Mouse (Mus musculus) intestine, embryonic 14.5 days (tissue): ENCODE measurements around the gene Commd7. TPM values are rescaled to one million over a fixed set of nuclear protein-coding genes. Genes with fewer than 3 reads are reported as not detected.

Experiments
- ATAC-seq: fragments of 200-750 bp; cut with Nextera tagmentation; replicated peaks from 2 replicates; pipeline ENCODE4 v1.8.0; 2017; ENCODE audit warnings: low read depth, moderate number of reproducible peaks, moderate TSS enrichment, moderate library complexity; ENCODE audit not compliant: low FRiP score, low TSS enrichment
- DNase-seq: peaks from one replicate; pipeline ENCODE4 v3.0.0-alpha.2; 2018; ENCODE audit warnings: low spot score
- H3K27ac ChIP-seq: fragments of 300-500 bp; sonication (generic); 2 replicates; pipeline ENCODE4 v1.5.1; 2014; ENCODE audit warnings: low read depth, mild to moderate bottlenecking, control low read depth
- H3K27me3 ChIP-seq: fragments of 300-500 bp; sonication (generic); replicated peaks from 2 replicates; pipeline ENCODE4 v1.6.1; 2014; ENCODE audit warnings: low read length, control low read depth; ENCODE audit not compliant: control insufficient read depth, insufficient read depth
- H3K36me3 ChIP-seq: fragments of 300-500 bp; sonication (generic); 2 replicates; pipeline ENCODE4 v1.6.1; 2014; ENCODE audit warnings: low read length, control low read depth; ENCODE audit not compliant: control insufficient read depth, insufficient read depth
- H3K4me1 ChIP-seq: fragments of 300-500 bp; sonication (generic); replicated peaks from 2 replicates; pipeline ENCODE4 v1.6.1; 2014; ENCODE audit warnings: low read length, control low read depth, mixed read lengths; ENCODE audit not compliant: control insufficient read depth, insufficient read depth
- H3K4me2 ChIP-seq: fragments of 300-500 bp; sonication (generic); 2 replicates; pipeline ENCODE4 v1.6.1; 2014; ENCODE audit warnings: low read length
- H3K4me3 ChIP-seq: fragments of 300-500 bp; sonication (generic); 2 replicates; pipeline ENCODE4 v1.5.1; 2014; ENCODE audit warnings: low read depth, low read length, control low read depth, mixed read lengths
- H3K9ac ChIP-seq: fragments of 300-500 bp; sonication (generic); 2 replicates; pipeline ENCODE4 v1.6.1; 2014; ENCODE audit warnings: mild to moderate bottlenecking, low read length
- H3K9me3 ChIP-seq: fragments of 300-500 bp; sonication (generic); 2 replicates; pipeline ENCODE4 v1.6.1; 2016; ENCODE audit warnings: low read length, control low read depth; ENCODE audit not compliant: control insufficient read depth
- WGBS: fragments of 180-500 bp; shearing (Covaris S2); extraction: QIAGEN DNeasy Blood & Tissue Kit; methylation state at CpG from one replicate; pipeline ENCODE4 v1.1.7; 2014; 5-methylcytosine and 5-hydroxymethylcytosine counted together
- polyA plus RNA-seq: library from polyadenylated mRNA; unstranded; fragments of >200 nt; fragmentation: Nextera tagmentation; extraction: Ambion mirVana; gene quantifications from 2 replicates; pipeline ENCODE4 v1.2.1, GENCODE M21; 2014

The Commd7 gene
- polyA plus RNA-seq, 1 experiment from 2014 or later = 67.0 TPM

GRCm38 (mm10) chr2:153586515-153587174 lies 45.9 kb downstream of the Commd7 start:
- no peaks in the 10 kb centered on the region for H3K36me3 ChIP-seq
- no peaks in the 10 kb centered on the region for H3K27me3 ChIP-seq
- no peak overlapping the region for H3K4me3 ChIP-seq
- peak overlapping the region; percentile 45 for H3K4me2 ChIP-seq
- DNase-seq (peak; percentile 97), ATAC-seq (peak; percentile 72)
- 0 out of 2 replicates have a peak overlapping the region, but pooled peaks have one; percentile 22 for H3K9ac ChIP-seq
- no peak overlapping the region for H3K27ac ChIP-seq
- H3K9me3 ChIP-seq = no peaks in the 10 kb centered on the region
- 11% methylated on average over 15 of the region's 15 CpGs for WGBS
- H3K4me1 ChIP-seq = 0 out of 2 replicates have a peak, but pooled peaks cover 2% of the 10 kb centered on the region

- WGBS = 71% methylated on average over 6 of the region's 6 CpGs
- Histone ChIP-seq H3K9me3 (no peaks in the 10 kb centered on the region), H3K27me3 (no peaks in the 10 kb centered on the region), H3K9ac (no peak overlapping the region), H3K27ac (no peak overlapping the region), H3K4me1 (0 out of 2 replicates have a peak, but pooled peaks cover 2% of the 10 kb centered on the region), H3K36me3 (no peaks in the 10 kb centered on the region), H3K4me2 (peak overlapping the region; percentile 45), H3K4me3 (no peak overlapping the region)
- ATAC-seq (no peak), DNase-seq (no peak)
Measured at GRCm38 (mm10) chr2:153585981-153586380, 46.6 kb downstream of the Commd7 start.

- Histone ChIP-seq H3K27ac (no peak overlapping the region), H3K9me3 (no peaks in the 10 kb centered on the region), H3K4me1 (0 out of 2 replicates have a peak, but pooled peaks cover 2% of the 10 kb centered on the region), H3K27me3 (no peaks in the 10 kb centered on the region), H3K4me3 (no peak overlapping the region), H3K36me3 (no peaks in the 10 kb centered on the region), H3K4me2 (no peak overlapping the region), H3K9ac (no peak overlapping the region)
- DNase-seq = no peak
- no peak for ATAC-seq
- 82% methylated on average over 4 of the region's 4 CpGs for WGBS
Measured at GRCm38 (mm10) chr2:153584396-153584795, 48.2 kb downstream of the Commd7 start.

- H3K4me2 ChIP-seq = no peak overlapping the region
- WGBS = 54% methylated on average over 14 of the region's 14 CpGs
- no peaks in the 10 kb centered on the region for H3K27me3 ChIP-seq
Measured at GRCm38 (mm10) chr2:153583641-153584049, 48.9 kb downstream of the Commd7 start.

GRCm38 (mm10) chr2:153582876-153583585 lies 49.5 kb downstream of the Commd7 start:
- Histone ChIP-seq H3K9me3 (no peaks in the 10 kb centered on the region), H3K4me3 (no peak overlapping the region), H3K4me2 (no peak overlapping the region), H3K9ac (no peak overlapping the region), H3K27me3 (no peaks in the 10 kb centered on the region), H3K4me1 (0 out of 2 replicates have a peak, but pooled peaks cover 2% of the 10 kb centered on the region), H3K27ac (no peak overlapping the region), H3K36me3 (no peaks in the 10 kb centered on the region)
- ATAC-seq (0 out of 2 replicates have a peak, but pooled peaks have one; percentile 1), DNase-seq (no peak)
- 44% methylated on average over 15 of the region's 15 CpGs for WGBS

More at GRCm38 (mm10) chr2:153583641-153584049, 48.9 kb downstream of the Commd7 start:
- Histone ChIP-seq H3K9ac (no peak overlapping the region), H3K27ac (no peak overlapping the region), H3K36me3 (no peaks in the 10 kb centered on the region), H3K9me3 (no peaks in the 10 kb centered on the region), H3K4me3 (no peak overlapping the region), H3K4me1 (0 out of 2 replicates have a peak, but pooled peaks cover 2% of the 10 kb centered on the region)
- ATAC-seq (0 out of 2 replicates have a peak, but pooled peaks have one; percentile 29), DNase-seq (no peak)

- no peaks in the 10 kb centered on the region for H3K36me3 ChIP-seq
- no peaks in the 10 kb centered on the region for H3K9me3 ChIP-seq
- H3K4me3 ChIP-seq = no peak overlapping the region
- no peak overlapping the region for H3K27ac ChIP-seq
- no peak for DNase-seq
- no peak overlapping the region for H3K4me2 ChIP-seq
- ATAC-seq = no peak
- 0 out of 2 replicates have a peak, but pooled peaks cover 2% of the 10 kb centered on the region for H3K4me1 ChIP-seq
- 78% methylated on average over 7 of the region's 7 CpGs for WGBS
- no peaks in the 10 kb centered on the region for H3K27me3 ChIP-seq
- H3K9ac ChIP-seq = no peak overlapping the region
Measured at GRCm38 (mm10) chr2:153581416-153581815, 51.2 kb downstream of the Commd7 start.

GRCm38 (mm10) chr2:153580458-153580985 lies 52.1 kb downstream of the Commd7 start:
- Histone ChIP-seq H3K9ac (no peak overlapping the region), H3K9me3 (no peaks in the 10 kb centered on the region), H3K4me2 (no peak overlapping the region), H3K27me3 (no peaks in the 10 kb centered on the region), H3K4me1 (0 out of 2 replicates have a peak, but pooled peaks cover under 1% of the 10 kb centered on the region), H3K36me3 (no peaks in the 10 kb centered on the region), H3K4me3 (no peak overlapping the region), H3K27ac (no peak overlapping the region)
- DNase-seq (no peak), ATAC-seq (no peak)
- 69% methylated on average over 4 of the region's 4 CpGs for WGBS

GRCm38 (mm10) chr2:153580042-153580441 lies 52.5 kb downstream of the Commd7 start:
- Histone ChIP-seq H3K27me3 (no peaks in the 10 kb centered on the region), H3K9me3 (no peaks in the 10 kb centered on the region), H3K4me3 (no peak overlapping the region), H3K9ac (no peak overlapping the region), H3K36me3 (no peaks in the 10 kb centered on the region), H3K4me2 (no peak overlapping the region), H3K4me1 (peaks cover 3% of the 10 kb centered on the region; the same call in 1 of the 2 replicates), H3K27ac (no peak overlapping the region)
- WGBS = 90% methylated on average over 3 of the region's 3 CpGs
- no peak for ATAC-seq
- DNase-seq = no peak
